Mouse (Mus musculus): Measurements from ENCODE around the gene Ifna2. TPM values are rescaled to one million over a fixed set of nuclear protein-coding genes. Genes with fewer than 3 reads are reported as not detected.

Gene Ifna2
- polyA plus RNA-seq (2014; fragmentation: Illumina TruSeq; extraction: RNeasy Lipid Tissue Mini Kit (QIAGEN cat#74804); ENCODE audit: low replicate concordance), result not detected

GRCm38 (mm10) chr4:88683812-88684211, at the start of gene Ifna2:
Gene Ifna2, minus strand, starts transcription at chr4:88683912.

GRCm38 (mm10) chr4:88721791-88722721, 38.3 kb upstream of the Ifna2 start, which contains the start of the genes Gm26566 and Klhl9:
Gene Gm26566, plus strand, starts transcription at chr4:88721805.
Gene Klhl9, minus strand, starts transcription at chr4:88722465.

GRCm38 (mm10) chr4:88691259-88691658, 7.5 kb upstream of the Ifna2 start, which contains the start of gene Ifnab:
Gene Ifnab, minus strand, starts transcription at chr4:88691359.

GRCm38 (mm10) chr4:88676824-88677223, 6.9 kb downstream of the Ifna2 start, which contains the start of gene Ifna16:
Gene Ifna16, minus strand, starts transcription at chr4:88676924.

GRCm38 (mm10) chr4:88644359-88644758, 39.4 kb downstream of the Ifna2 start, which contains the start of gene Ifna13:
Gene Ifna13, minus strand, starts transcription at chr4:88644459.

GRCm38 (mm10) chr4:88634311-88634710, 49.4 kb downstream of the Ifna2 start, which contains the start of gene C87499:
Gene C87499, minus strand, starts transcription at chr4:88634411.

Other genes with a start within 250 kb of the Ifna2 start
- gene Hacd4, start 245.0 kb downstream of the Ifna2 start, polyA plus RNA-seq (2014; fragmentation: Illumina TruSeq; extraction: RNeasy Lipid Tissue Mini Kit (QIAGEN cat#74804); ENCODE audit: low replicate concordance), result 10.3 TPM
- gene Ifnb1, start 161.1 kb downstream of the Ifna2 start, polyA plus RNA-seq (2014; fragmentation: Illumina TruSeq; extraction: RNeasy Lipid Tissue Mini Kit (QIAGEN cat#74804); ENCODE audit: low replicate concordance), result not detected
- not detected for gene Ifna15, start 125.7 kb downstream of the Ifna2 start, polyA plus RNA-seq (2014; fragmentation: Illumina TruSeq; extraction: RNeasy Lipid Tissue Mini Kit (QIAGEN cat#74804); ENCODE audit: low replicate concordance)
- gene Ifna14, start 112.1 kb downstream of the Ifna2 start, polyA plus RNA-seq (2014; fragmentation: Illumina TruSeq; extraction: RNeasy Lipid Tissue Mini Kit (QIAGEN cat#74804); ENCODE audit: low replicate concordance), result not detected
- not detected for gene Ifna9, start 91.5 kb downstream of the Ifna2 start, polyA plus RNA-seq (2014; fragmentation: Illumina TruSeq; extraction: RNeasy Lipid Tissue Mini Kit (QIAGEN cat#74804); ENCODE audit: low replicate concordance)
- gene Ifna12, start 80.5 kb downstream of the Ifna2 start, polyA plus RNA-seq (2014; fragmentation: Illumina TruSeq; extraction: RNeasy Lipid Tissue Mini Kit (QIAGEN cat#74804); ENCODE audit: low replicate concordance), result not detected
- not detected for gene C87499, start 49.5 kb downstream of the Ifna2 start, polyA plus RNA-seq (2014; fragmentation: Illumina TruSeq; extraction: RNeasy Lipid Tissue Mini Kit (QIAGEN cat#74804); ENCODE audit: low replicate concordance)
- gene Ifna13, start 39.5 kb downstream of the Ifna2 start, polyA plus RNA-seq (2014; fragmentation: Illumina TruSeq; extraction: RNeasy Lipid Tissue Mini Kit (QIAGEN cat#74804); ENCODE audit: low replicate concordance), result not detected
- gene Ifna16, start 7.0 kb downstream of the Ifna2 start, polyA plus RNA-seq (2014; fragmentation: Illumina TruSeq; extraction: RNeasy Lipid Tissue Mini Kit (QIAGEN cat#74804); ENCODE audit: low replicate concordance), result not detected
- not detected for gene Ifnab, start 7.4 kb upstream of the Ifna2 start, polyA plus RNA-seq (2014; fragmentation: Illumina TruSeq; extraction: RNeasy Lipid Tissue Mini Kit (QIAGEN cat#74804); ENCODE audit: low replicate concordance)
- not detected for gene Gm26566, start 37.9 kb upstream of the Ifna2 start, polyA plus RNA-seq (2014; fragmentation: Illumina TruSeq; extraction: RNeasy Lipid Tissue Mini Kit (QIAGEN cat#74804); ENCODE audit: low replicate concordance)
- gene Klhl9, start 38.6 kb upstream of the Ifna2 start, polyA plus RNA-seq (2014; fragmentation: Illumina TruSeq; extraction: RNeasy Lipid Tissue Mini Kit (QIAGEN cat#74804); ENCODE audit: low replicate concordance), result 117 TPM
- gene Gm13271, start 71.0 kb upstream of the Ifna2 start, polyA plus RNA-seq (2014; fragmentation: Illumina TruSeq; extraction: RNeasy Lipid Tissue Mini Kit (QIAGEN cat#74804); ENCODE audit: low replicate concordance), result not detected
- not detected for gene Gm13283, start 76.2 kb upstream of the Ifna2 start, polyA plus RNA-seq (2014; fragmentation: Illumina TruSeq; extraction: RNeasy Lipid Tissue Mini Kit (QIAGEN cat#74804); ENCODE audit: low replicate concordance)
- not detected for gene Gm13290, start 89.9 kb upstream of the Ifna2 start, polyA plus RNA-seq (2014; fragmentation: Illumina TruSeq; extraction: RNeasy Lipid Tissue Mini Kit (QIAGEN cat#74804); ENCODE audit: low replicate concordance)
- not detected for gene Gm13289, start 93.0 kb upstream of the Ifna2 start, polyA plus RNA-seq (2014; fragmentation: Illumina TruSeq; extraction: RNeasy Lipid Tissue Mini Kit (QIAGEN cat#74804); ENCODE audit: low replicate concordance)
- gene Gm13272, start 95.9 kb upstream of the Ifna2 start, polyA plus RNA-seq (2014; fragmentation: Illumina TruSeq; extraction: RNeasy Lipid Tissue Mini Kit (QIAGEN cat#74804); ENCODE audit: low replicate concordance), result not detected
- not detected for gene Ifnz, start 98.2 kb upstream of the Ifna2 start, polyA plus RNA-seq (2014; fragmentation: Illumina TruSeq; extraction: RNeasy Lipid Tissue Mini Kit (QIAGEN cat#74804); ENCODE audit: low replicate concordance)
- not detected for gene Gm13276, start 101.8 kb upstream of the Ifna2 start, polyA plus RNA-seq (2014; fragmentation: Illumina TruSeq; extraction: RNeasy Lipid Tissue Mini Kit (QIAGEN cat#74804); ENCODE audit: low replicate concordance)
- gene Gm13277, start 104.7 kb upstream of the Ifna2 start, polyA plus RNA-seq (2014; fragmentation: Illumina TruSeq; extraction: RNeasy Lipid Tissue Mini Kit (QIAGEN cat#74804); ENCODE audit: low replicate concordance), result not detected
- not detected for gene Gm13278, start 107.6 kb upstream of the Ifna2 start, polyA plus RNA-seq (2014; fragmentation: Illumina TruSeq; extraction: RNeasy Lipid Tissue Mini Kit (QIAGEN cat#74804); ENCODE audit: low replicate concordance)
- gene Gm13275, start 110.6 kb upstream of the Ifna2 start, polyA plus RNA-seq (2014; fragmentation: Illumina TruSeq; extraction: RNeasy Lipid Tissue Mini Kit (QIAGEN cat#74804); ENCODE audit: low replicate concordance), result not detected
- not detected for gene Gm13279, start 113.5 kb upstream of the Ifna2 start, polyA plus RNA-seq (2014; fragmentation: Illumina TruSeq; extraction: RNeasy Lipid Tissue Mini Kit (QIAGEN cat#74804); ENCODE audit: low replicate concordance)
- not detected for gene Gm13285, start 115.8 kb upstream of the Ifna2 start, polyA plus RNA-seq (2014; fragmentation: Illumina TruSeq; extraction: RNeasy Lipid Tissue Mini Kit (QIAGEN cat#74804); ENCODE audit: low replicate concordance)
- not detected for gene Gm13287, start 119.3 kb upstream of the Ifna2 start, polyA plus RNA-seq (2014; fragmentation: Illumina TruSeq; extraction: RNeasy Lipid Tissue Mini Kit (QIAGEN cat#74804); ENCODE audit: low replicate concordance)
- not detected for gene Gm13288, start 121.6 kb upstream of the Ifna2 start, polyA plus RNA-seq (2014; fragmentation: Illumina TruSeq; extraction: RNeasy Lipid Tissue Mini Kit (QIAGEN cat#74804); ENCODE audit: low replicate concordance)
- gene Ifna7, start 132.3 kb upstream of the Ifna2 start, polyA plus RNA-seq (2014; fragmentation: Illumina TruSeq; extraction: RNeasy Lipid Tissue Mini Kit (QIAGEN cat#74804); ENCODE audit: low replicate concordance), result not detected
- not detected for gene Ifna11, start 136.0 kb upstream of the Ifna2 start, polyA plus RNA-seq (2014; fragmentation: Illumina TruSeq; extraction: RNeasy Lipid Tissue Mini Kit (QIAGEN cat#74804); ENCODE audit: low replicate concordance)
- not detected for gene Ifna6, start 143.5 kb upstream of the Ifna2 start, polyA plus RNA-seq (2014; fragmentation: Illumina TruSeq; extraction: RNeasy Lipid Tissue Mini Kit (QIAGEN cat#74804); ENCODE audit: low replicate concordance)
- gene Ifna5, start 151.6 kb upstream of the Ifna2 start, polyA plus RNA-seq (2014; fragmentation: Illumina TruSeq; extraction: RNeasy Lipid Tissue Mini Kit (QIAGEN cat#74804); ENCODE audit: low replicate concordance), result not detected
- gene Ifna4, start 157.9 kb upstream of the Ifna2 start, polyA plus RNA-seq (2014; fragmentation: Illumina TruSeq; extraction: RNeasy Lipid Tissue Mini Kit (QIAGEN cat#74804); ENCODE audit: low replicate concordance), result not detected
- gene Ifna1, start 166.2 kb upstream of the Ifna2 start, polyA plus RNA-seq (2014; fragmentation: Illumina TruSeq; extraction: RNeasy Lipid Tissue Mini Kit (QIAGEN cat#74804); ENCODE audit: low replicate concordance), result not detected
- gene Ifne, start 196.3 kb upstream of the Ifna2 start, polyA plus RNA-seq (2014; fragmentation: Illumina TruSeq; extraction: RNeasy Lipid Tissue Mini Kit (QIAGEN cat#74804); ENCODE audit: low replicate concordance), result not detected

Data from small intestine, adult 10 weeks (tissue).